Mouse (Mus musculus) T-helper 2 cell (primary cell): ENCODE results near the gene Npm3.

Experiments
- in situ Hi-C: fragments of 300-600 bp; cut with MboI, MseI; formaldehyde crosslinking; loops from one replicate; pipeline ENCODE4 v1.15.1; 2025; ENCODE audit warnings: high pct_unique_total_duplicates

Gene Npm3

DNA sequence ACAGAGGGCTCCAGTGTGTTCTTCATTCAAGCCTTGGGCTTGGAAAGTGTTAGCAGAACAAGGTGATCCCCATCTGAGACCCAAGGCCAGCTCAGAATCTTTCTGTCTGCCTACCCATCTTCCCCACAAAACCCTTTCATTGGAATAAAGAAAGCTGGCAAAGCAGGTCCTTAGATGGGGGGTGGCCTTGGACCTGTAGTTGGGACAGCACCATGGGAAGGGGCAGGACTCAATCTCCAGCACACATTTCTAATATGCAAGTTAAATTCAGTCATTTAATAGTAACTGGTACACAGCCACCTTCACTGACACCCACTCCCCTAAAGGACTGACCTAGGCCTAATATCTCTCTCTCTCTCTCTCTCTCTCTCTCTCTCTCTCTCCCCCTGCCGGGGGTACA lies 13.2 kb downstream of the Npm3 start:
- in situ Hi-C loops, result no loop called here

DNA sequence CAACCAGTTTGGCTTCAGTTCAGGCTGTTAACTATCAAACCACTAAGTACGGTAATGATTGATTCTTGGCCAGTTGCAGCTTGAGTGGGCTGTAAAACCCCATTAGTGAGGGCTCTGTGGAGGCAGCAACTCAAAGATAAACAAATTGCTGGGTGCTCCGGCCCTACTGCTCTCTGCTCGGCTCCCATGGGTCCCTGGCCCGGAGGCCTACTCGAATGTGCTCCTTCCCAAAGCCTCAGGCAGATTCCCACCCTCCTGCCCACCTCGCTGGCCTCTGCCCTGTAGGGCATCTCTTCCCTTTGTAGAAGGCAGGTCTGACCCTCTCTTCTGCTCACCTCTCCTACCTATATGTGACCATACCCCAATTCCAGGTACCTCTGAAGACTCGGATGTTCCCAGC lies 14.6 kb downstream of the Npm3 start:
- in situ Hi-C loops, result no loop called here

DNA sequence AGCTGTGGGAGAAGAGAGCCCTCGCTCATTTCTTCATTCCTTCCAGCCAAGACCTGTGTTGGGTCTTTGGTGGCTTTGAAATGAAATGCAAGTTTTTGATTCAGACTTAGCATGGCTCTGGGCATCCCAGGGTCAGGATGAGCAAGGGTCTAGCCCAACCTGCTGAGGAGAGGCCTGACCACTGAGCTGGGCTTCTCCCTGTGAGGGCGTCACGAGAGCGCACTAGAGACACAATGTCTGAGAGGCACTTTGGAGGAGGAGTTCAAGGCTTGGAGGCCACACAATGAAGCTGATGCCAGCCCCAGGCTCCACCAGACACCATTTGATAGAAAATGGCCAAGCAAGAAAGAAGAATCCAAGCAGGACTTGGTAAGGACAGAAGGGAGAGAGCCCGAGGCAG lies 15.2 kb downstream of the Npm3 start:
- in situ Hi-C loops, result no loop called here

DNA sequence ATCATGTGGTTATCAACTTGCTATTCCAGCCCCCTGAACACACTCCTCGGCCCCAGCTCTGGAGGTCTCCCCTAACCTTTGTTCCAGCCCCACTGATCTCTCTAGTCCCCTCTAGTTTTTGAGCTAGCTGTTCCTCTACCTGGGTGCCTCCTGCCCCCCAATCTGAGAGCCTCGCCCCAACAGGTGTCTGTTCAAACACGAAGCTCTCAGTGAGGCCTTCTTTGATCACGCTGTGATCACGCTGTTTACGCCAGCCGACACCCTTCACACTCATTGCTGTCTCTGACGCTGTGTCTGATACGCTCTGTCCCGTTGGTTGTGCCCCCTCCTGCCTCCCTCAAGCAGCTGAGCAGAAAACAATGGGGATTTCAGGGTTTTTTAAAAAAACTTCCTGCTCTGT lies 15.8 kb downstream of the Npm3 start:
- in situ Hi-C loops, result no loop called here

DNA sequence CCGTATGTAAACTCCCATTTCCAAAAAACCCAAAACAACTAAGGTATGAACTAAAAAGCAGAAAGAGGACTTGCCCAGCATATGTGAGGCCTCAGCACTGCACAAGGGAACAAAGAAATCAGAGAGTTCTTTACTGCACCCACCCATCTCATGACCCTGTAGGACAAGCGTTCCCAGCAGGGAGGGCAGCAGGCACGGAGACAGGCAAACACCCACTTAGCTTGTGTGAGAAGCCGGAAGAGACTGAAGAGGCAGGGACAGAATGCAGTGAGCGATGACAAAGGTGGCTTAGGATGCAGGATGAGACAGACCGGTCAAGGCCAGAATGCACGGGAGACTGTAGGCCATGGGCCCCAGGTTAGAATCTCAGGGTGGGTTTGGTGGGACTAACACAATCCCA lies 17.7 kb downstream of the Npm3 start:
- in situ Hi-C loops, result no loop called here

DNA sequence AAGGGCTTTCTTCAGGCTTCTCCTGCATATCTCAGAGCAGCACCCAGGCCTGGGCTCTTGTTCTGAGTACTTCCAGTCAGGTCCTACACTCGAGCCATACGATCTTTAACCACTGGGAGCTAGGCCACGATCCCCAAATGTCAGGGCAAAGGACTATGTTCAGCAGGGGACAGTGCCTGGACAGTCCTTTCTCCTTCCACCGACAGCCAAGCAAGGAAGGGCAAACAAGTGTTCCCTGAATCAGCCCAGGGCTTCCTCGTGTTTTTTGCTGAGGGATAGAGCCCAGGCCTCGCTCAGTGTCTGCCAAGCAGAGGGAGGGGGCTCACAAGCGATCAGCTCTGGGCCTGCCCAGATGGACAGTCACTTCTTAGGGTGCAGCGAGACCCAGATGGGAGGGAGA lies 19.3 kb downstream of the Npm3 start:
- in situ Hi-C loops, result no loop called here

DNA sequence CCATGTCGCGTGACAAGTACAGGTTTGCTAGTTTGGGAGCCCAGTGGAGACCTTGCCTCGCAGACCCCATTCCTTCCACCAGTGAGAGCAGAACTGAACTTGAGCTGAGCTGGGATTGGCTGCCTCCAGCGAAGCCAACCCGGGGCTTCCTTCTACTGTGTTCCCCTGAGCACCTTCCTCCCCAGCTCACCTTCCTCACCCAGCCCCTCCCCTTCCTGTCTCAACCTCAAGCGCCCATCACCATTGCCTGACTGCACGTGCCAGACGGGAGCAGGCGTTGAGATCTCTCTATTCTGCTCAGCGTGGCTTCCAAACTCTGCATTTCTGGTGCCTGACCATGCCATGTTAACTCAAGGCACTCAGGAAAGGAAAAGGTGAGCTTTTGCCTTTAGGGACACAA lies 22.2 kb downstream of the Npm3 start:
- in situ Hi-C loops, result loop anchor here (5.0 kb wide), 1 partner anchor 50 kb away; no protein-coding TSS in a partner anchor

DNA sequence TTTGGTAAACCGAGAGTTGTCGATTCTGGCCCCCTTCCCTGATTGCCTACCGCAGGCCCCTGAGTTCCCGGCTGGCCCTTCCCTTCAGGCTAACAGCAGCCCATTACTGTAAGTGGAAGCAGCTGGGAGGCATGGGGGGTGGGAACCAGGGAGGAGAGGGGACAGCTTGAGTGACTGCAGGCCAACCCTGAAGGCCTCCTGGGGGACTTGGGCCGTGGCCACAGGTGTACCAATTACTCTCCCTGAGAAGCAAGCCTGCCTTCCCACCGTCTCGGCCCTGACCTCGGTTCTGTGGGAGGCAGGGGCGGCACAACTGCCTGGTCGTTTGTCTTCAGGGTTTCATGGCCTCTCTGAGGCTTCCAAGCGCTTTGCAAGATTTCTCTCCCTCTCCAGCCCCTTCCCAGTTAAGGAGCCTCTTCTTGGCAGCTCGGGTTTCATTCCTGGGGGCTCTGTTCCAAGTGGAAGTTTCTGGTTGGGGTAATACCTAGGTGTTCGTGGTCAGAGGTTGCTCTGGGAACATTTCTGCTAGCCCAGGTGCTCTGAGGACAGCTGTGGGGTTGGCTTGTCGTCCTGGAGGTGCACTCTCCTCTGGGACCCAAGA lies 23.6 kb downstream of the Npm3 start:
- in situ Hi-C loops, result loop anchor here (5.0 kb wide), 1 partner anchor 48 kb away; no protein-coding TSS in a partner anchor

DNA sequence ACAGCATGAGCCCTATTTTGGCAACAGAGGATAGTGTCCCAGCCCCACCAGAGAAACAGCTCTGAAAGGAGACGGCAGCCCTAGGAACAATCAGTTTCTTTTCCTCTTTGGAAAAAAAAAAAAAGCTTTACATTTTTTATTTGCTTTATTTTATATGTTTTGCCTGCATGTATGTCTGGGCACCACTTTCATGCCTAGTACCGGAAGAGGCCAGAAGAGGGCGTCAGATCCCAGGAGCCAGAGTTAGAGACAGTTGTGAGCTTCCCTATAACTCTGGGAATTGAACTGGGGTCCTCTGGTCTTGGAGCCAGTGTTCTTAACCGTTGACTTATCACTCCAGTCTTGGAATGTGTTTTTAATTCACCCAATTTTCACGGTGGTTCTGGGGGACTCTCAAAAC lies 27.2 kb downstream of the Npm3 start:
- in situ Hi-C loops, result no loop called here

DNA sequence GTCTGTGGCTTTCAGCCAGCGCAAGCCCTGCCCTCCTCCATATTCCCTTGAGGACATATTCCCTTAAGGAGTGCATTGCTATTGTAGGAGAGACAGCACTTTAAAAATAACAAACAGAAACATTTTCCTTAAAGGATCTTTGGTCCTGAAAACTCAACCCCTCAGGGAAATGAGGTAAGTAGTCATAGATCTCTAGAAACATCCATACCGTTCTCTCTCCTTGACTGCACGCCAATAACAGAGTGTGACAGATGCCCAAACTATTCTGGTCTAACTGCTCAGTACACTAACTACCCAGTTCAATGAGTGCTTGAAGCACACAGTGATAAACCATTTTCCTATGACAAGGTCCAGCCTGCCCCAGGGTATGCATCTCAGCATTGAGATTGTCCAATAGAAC lies 31.1 kb downstream of the Npm3 start:
- in situ Hi-C loops, result no loop called here

DNA sequence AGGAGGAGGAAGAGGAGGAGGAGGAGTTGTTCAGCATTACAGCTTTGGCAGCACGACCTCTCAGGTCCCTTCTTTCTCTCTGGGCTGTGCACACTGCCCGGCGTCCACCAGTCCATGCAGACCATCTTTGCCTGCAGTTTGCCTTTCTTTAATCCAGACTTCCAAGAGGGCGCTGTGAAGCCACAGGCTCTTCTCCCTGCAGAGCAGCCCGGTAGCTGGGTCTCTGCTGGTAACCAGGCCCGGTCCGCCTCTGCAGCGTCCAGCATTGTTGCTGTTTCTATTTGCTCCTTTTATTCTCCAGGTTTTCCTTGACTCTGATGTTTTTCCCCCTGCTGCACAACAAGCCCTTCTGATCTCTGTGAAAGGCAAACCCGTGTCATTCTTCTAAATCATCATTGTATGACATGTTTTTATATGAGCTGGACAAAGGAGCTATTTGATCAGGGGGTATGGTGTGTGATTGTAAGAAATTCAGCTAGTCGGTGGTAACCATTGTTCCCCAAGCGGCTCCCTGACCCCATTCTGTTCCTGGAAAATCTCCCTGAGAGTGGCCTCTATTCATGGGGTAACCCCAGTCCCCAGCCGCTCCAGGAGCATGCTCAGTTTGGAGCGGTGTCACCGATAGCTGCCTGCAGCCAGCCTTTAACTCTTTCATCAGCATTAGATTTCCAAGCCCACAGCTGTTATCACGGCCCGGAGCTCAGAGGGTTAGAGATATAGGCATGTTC lies 31.7 kb downstream of the Npm3 start:
- in situ Hi-C loops, result no loop called here

DNA sequence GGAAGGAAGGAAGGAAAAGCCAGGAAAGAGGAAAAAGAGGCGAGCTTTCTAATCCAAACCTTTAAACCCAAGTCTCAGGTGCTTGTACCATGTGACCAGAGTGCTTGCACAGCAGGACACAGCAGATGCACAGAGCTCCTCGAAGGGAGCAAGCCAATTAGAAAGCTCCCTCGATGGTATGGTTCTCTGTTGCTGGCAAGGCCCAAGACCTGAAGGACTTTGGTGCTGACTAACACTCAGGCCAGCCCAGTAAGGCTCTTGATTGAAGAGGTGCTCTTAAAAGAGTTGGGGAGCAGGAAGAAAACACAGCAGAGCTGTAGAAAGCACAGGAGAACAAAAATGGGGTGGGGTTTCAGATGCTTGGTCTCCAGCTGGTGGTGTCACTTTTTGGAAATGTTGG lies 40.7 kb downstream of the Npm3 start:
- in situ Hi-C loops, result no loop called here
